Mouse (Mus musculus) kidney, adult 2 months (tissue): ENCODE data around the gene Pknox2.

Source experiments
- CTCF ChIP-seq: fragments of 200-500 bp; conservative IDR thresholded peaks from 2 replicates; pipeline ENCODE4 v1.5.1; 2011; ENCODE audit warnings: low read depth, mild to moderate bottlenecking, control low read depth, low read length, moderate library complexity, mixed read lengths; ENCODE audit not compliant: insufficient read depth, insufficient read length
- POLR2A ChIP-seq: fragments of 200-500 bp; IDR thresholded peaks from one replicate; pipeline ENCODE4 v1.6.1; 2011; ENCODE audit warnings: low read depth, low read length, control low read depth

DNA sequence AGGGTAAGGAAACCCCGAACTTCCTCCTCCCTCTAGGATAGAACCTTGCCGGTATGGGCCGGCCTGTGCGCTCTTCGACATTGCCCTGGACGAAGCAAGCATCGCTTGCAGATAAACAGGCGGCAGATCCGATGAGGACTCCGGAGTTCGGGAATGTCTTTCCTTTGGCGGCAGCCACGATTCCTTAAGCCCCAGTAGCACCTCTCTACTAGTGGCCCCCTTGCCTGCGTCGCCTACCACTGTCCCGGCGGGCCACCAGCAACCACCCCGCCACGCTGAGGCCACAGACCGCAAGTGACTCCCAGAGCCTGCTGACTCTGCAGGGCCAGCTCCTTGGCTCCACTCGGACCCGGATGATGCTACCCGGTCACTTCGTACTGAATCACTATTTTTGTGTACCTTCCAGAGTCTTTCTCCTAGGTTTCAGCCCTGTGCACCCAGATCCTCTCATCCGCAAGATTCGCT is 2.0 kb downstream of the Pknox2 start:
- TF ChIP-seq POLR2A (no peak), CTCF (no peak)
